ENCODE assay signal across 10 mouse cellular contexts in the genomic region with DNA sequence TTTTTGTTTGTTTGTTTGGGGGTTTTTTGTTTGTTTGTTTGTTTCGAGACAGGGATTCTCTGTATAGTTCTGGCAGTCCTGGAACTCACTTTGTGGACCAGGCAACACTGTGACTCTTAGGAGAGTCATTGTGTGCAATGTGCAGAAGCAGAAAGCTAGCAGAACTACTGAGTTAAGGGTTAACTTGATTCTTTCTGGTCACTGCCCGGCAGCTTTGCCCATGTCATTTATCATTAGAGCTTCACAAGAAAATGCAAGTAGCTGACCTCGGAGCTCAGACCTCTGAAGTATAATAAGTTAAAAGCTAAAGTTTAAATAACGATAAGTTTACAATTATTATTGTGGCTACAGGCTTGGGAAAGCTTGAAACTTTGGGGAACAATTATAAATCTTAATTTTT. TPM values are rescaled to one million over a fixed set of nuclear protein-coding genes. Genes with fewer than 3 reads are reported as not detected.
A peak's percentile ranks its signal among the peaks of the same experiment; 100 is the strongest.
DNase-seq lines count a peak whose midpoint lies in the region; TF ChIP-seq lines count a peak whose summit lies in the region.
"Not testable (repeated sequence)": the region's sequence is repeated elsewhere in the genome, so short reads cannot be mapped to it uniquely, and the experiment has no call there.
"Had no signal": no experiment of that assay in that cellular context is flagged by ENCODE, and none has a peak within 500 bp of the region (broad histone marks: within the 10 kb centered on the region; RNA-seq: fewer than 3 reads in every experiment).

No protein-coding gene starts in this region.

- not testable (repeated sequence) for H3K36me3 ChIP-seq in kidney, adult 2 months (ENCODE audit: control insufficient read depth, insufficient read depth, low read length)

- H3K27me3 ChIP-seq in kidney, adult 2 months (replicated peaks; ENCODE audit: control insufficient read depth, insufficient read depth, low read length): not testable (repeated sequence)

- WGBS in kidney, adult 2 months: 21% methylated on average over 4 of the region's 4 CpGs

- not testable (repeated sequence) for H3K4me3 ChIP-seq in kidney, adult 2 months (ENCODE audit: insufficient read depth, low read depth, low read length)

- not testable (repeated sequence) for TF ChIP-seq CTCF in kidney, adult 2 months (conservative IDR thresholded peaks at IDR 0.05; ENCODE audit: insufficient read depth, insufficient read length, low read depth, low read length)

- H3K27ac ChIP-seq in kidney, adult 2 months (ENCODE audit: insufficient read depth, low read depth, low read length): not testable (repeated sequence)

- H3K4me1 ChIP-seq in kidney, adult 2 months (ENCODE audit: control insufficient read depth, insufficient read depth, low read length): not testable (repeated sequence)

- peak; percentile 29 for DNase-seq in adrenal gland, postnatal 14 days
- peak; percentile 26 for DNase-seq in embryo, embryonic 10 days (ENCODE audit: low spot score)
- DNase-seq in embryo, embryonic 10.5 days (ENCODE audit: low spot score): peak; percentile 31
- DNase-seq in kidney, adult 11 months: peak; percentile 33
- DNase-seq in kidney, adult 2 months: peak; percentile 68
- peak; percentile 35 to 48 for DNase-seq in kidney, adult 8-10 months
- DNase-seq in kidney, adult 9 months: peak; percentile 65
- DNase-seq in kidney, postnatal 36 days: peak; percentile 35 to 49

- TF ChIP-seq POLR2A in kidney, adult 2 months (IDR thresholded peaks at IDR 0.05; ENCODE audit: low read depth, low read length): not testable (repeated sequence)

RNA-seq across cellular contexts. Expression of gene Tmem219, which starts 4.4 kb away (rescaled TPM):
- total RNA-seq in adrenal gland, postnatal 14 days (2021): 27.6 and 27.9 TPM in 2 replicates
- 90.8 and 113 TPM in 2 replicates for polyA plus RNA-seq in kidney, adult 2 months (2012; rRNA removed)

RNA-seq across cellular contexts. Expression of gene Kctd13, which starts 10.3 kb away (rescaled TPM):
- 20.2 and 24.7 TPM in 2 replicates for total RNA-seq in adrenal gland, postnatal 14 days (2021)
- 21.4 and 21.9 TPM in 2 replicates for polyA plus RNA-seq in kidney, adult 2 months (2012; rRNA removed)

RNA-seq across cellular contexts. Expression of gene Asphd1, which starts 31.0 kb away (rescaled TPM):
- 1.7 and 2.2 TPM in 2 replicates for total RNA-seq in adrenal gland, postnatal 14 days (2021)
- polyA plus RNA-seq in kidney, adult 2 months (2012; rRNA removed): 0.19 TPM in 1 of 2 replicates, not detected in the other
- total RNA-seq: G1E had no signal
- polyA plus RNA-seq: G1E, Patski had no signal

RNA-seq across cellular contexts. Expression of gene Sez6l2, which starts 32.0 kb away (rescaled TPM):
- 54.2 and 62.2 TPM in 2 replicates for total RNA-seq in adrenal gland, postnatal 14 days (2021)
- polyA plus RNA-seq in kidney, adult 2 months (2012; rRNA removed): 1.2 and 1.4 TPM in 2 replicates

RNA-seq across cellular contexts. Expression of gene Taok2, which starts 33.9 kb away (rescaled TPM):
- total RNA-seq in adrenal gland, postnatal 14 days (2021): 68.8 and 79.4 TPM in 2 replicates
- polyA plus RNA-seq in kidney, adult 2 months (2012; rRNA removed): 56.5 and 75.2 TPM in 2 replicates
